Mouse (Mus musculus): Measurements from ENCODE around the gene Klhdc10. TPM values are rescaled to one million over a fixed set of nuclear protein-coding genes. Genes with fewer than 3 reads are reported as not detected.
A peak's percentile ranks its signal among the peaks of the same experiment; 100 is the strongest.

Klhdc10 gene
- total and polyA plus RNA-seq, 3 experiments = 35.0 to 40.8 TPM; not detected in 1

- TF ChIP-seq POLR2AphosphoS5 (IDR thresholded peaks at IDR 0.05; ENCODE audit: borderline replicate concordance, low read depth, low read length) (no peak), CHD1 (IDR thresholded peaks at IDR 0.05; ENCODE audit: low read depth, low read length) (no peak), MAX (IDR thresholded peaks at IDR 0.05; ENCODE audit: low read length) (no peak), USF1 (IDR thresholded peaks at IDR 0.05; ENCODE audit: low read depth, low read length) (no peak), ETS1 (IDR thresholded peaks at IDR 0.05; ENCODE audit: low read depth, low read length) (peak; percentile 60; the same call in 1 of the 2 replicates)
Observed at GRCm38 (mm10) chr6:30390714-30391697, 10.7 kb upstream of the Klhdc10 start, which contains the start of gene Zc3hc1 (continued).

- no peak overlapping the region for H3K9ac ChIP-seq (ENCODE audit: control insufficient read depth, low read depth, low read length, poor library complexity, severe bottlenecking)
- H3K27me3 ChIP-seq (ENCODE audit: control insufficient read depth in 1 of 2, insufficient read depth in 2 of 2, low read length in 2 of 2) = no peaks in the 10 kb centered on the region
- no peak overlapping the region for H3K27ac ChIP-seq (ENCODE audit: control insufficient read depth, low read depth, low read length)
- H3K79me2 ChIP-seq (ENCODE audit: control insufficient read depth, insufficient read depth, low read length, poor library complexity) = peaks cover 19% of the 10 kb centered on the region
- H3K4me1 ChIP-seq (ENCODE audit: control insufficient read depth in 1 of 2, insufficient read depth in 2 of 2, low read length in 2 of 2) = peaks cover 0 to 17% of the 10 kb centered on the region in 2 experiments; a peak in 2 of 4 replicates
- DNase-seq (ENCODE audit: low read depth, low spot score) = no peak
- H3K36me3 ChIP-seq (ENCODE audit: control insufficient read depth in 1 of 2, insufficient read depth in 2 of 2, low read length in 2 of 2) = peaks cover 1 to 7% of the 10 kb centered on the region in 2 experiments; a peak in 3 of 4 replicates
- H3K4me3 ChIP-seq (ENCODE audit: control insufficient read depth in 1 of 2, insufficient read depth in 1 of 2, low read depth in 2 of 2, low read length in 2 of 2) = no peak overlapping the region
- H3K9me3 ChIP-seq (replicated peaks; ENCODE audit: insufficient read depth, low read length) = no peaks in the 10 kb centered on the region
- no peak for TF ChIP-seq GATA1 (IDR thresholded peaks at IDR 0.05; ENCODE audit: low read depth, low read length)
- TF ChIP-seq EP300 (IDR thresholded peaks at IDR 0.05; ENCODE audit: low read depth in 1 of 2, low read length in 2 of 2) = no peak
- TF ChIP-seq ZMIZ1 (IDR thresholded peaks at IDR 0.05; ENCODE audit: low read depth, low read length) = no peak
- no peak for TF ChIP-seq CTCF (IDR thresholded peaks at IDR 0.05 in 2 of 3, conservative IDR thresholded peaks at IDR 0.05 in 1 of 3; ENCODE audit: control insufficient read depth in 1 of 3, insufficient read depth in 1 of 3, low read depth in 2 of 3, low read length in 3 of 3, poor library complexity in 1 of 3, severe bottlenecking in 1 of 3)
- TF ChIP-seq TBP (IDR thresholded peaks at IDR 0.05; ENCODE audit: low read depth, low read length) = no peak
- TF ChIP-seq RAD21 (IDR thresholded peaks at IDR 0.05; ENCODE audit: low read depth, low read length) = no peak
- TF ChIP-seq E2F4 (IDR thresholded peaks at IDR 0.05; ENCODE audit: borderline replicate concordance, low read depth, low read length) = no peak
- TF ChIP-seq JUND (IDR thresholded peaks at IDR 0.05; ENCODE audit: low read depth, low read length) = no peak
- no peak for TF ChIP-seq POLR2AphosphoS5 (IDR thresholded peaks at IDR 0.05; ENCODE audit: borderline replicate concordance, low read depth, low read length)
- no peak for TF ChIP-seq MYC (IDR thresholded peaks at IDR 0.05; ENCODE audit: low read depth, low read length)
- TF ChIP-seq TCF12 (IDR thresholded peaks at IDR 0.05; ENCODE audit: low read depth, low read length) = no peak
- TF ChIP-seq UBTF (IDR thresholded peaks at IDR 0.05; ENCODE audit: borderline replicate concordance, insufficient read depth, low read depth, low read length) = no peak
- no peak for TF ChIP-seq MAX (IDR thresholded peaks at IDR 0.05; ENCODE audit: low read length)
- no peak for TF ChIP-seq HCFC1 (IDR thresholded peaks at IDR 0.05; ENCODE audit: low read depth, low read length)
- no peak for TF ChIP-seq USF2 (IDR thresholded peaks at IDR 0.05; ENCODE audit: borderline replicate concordance in 1 of 2, insufficient read depth in 1 of 2, low read depth in 1 of 2, low read length in 2 of 2)
- no peak for TF ChIP-seq MAFK (IDR thresholded peaks at IDR 0.05; ENCODE audit: borderline replicate concordance, low read depth, low read length)
- TF ChIP-seq SIN3A (IDR thresholded peaks at IDR 0.05; ENCODE audit: low read length) = no peak
- no peak for TF ChIP-seq ZKSCAN1 (IDR thresholded peaks at IDR 0.05; ENCODE audit: low read depth, low read length)
- TF ChIP-seq CHD1 (IDR thresholded peaks at IDR 0.05; ENCODE audit: low read depth, low read length) = no peak
- TF ChIP-seq POLR2AphosphoS2 (IDR thresholded peaks at IDR 0.05; ENCODE audit: low read length) = no peak
Observed at GRCm38 (mm10) chr6:30391996-30392395, 9.7 kb upstream of the Klhdc10 start.
